Mouse (Mus musculus) embryonic facial prominence, embryonic 14.5 days (tissue): ENCODE results near the gene Il4ra. TPM values are rescaled to one million over a fixed set of nuclear protein-coding genes. Genes with fewer than 3 reads are reported as not detected.

Experiments used
- ATAC-seq: fragments of 200-750 bp; cut with Nextera tagmentation; 2 replicates; pipeline ENCODE4 v1.8.0; 2017; ENCODE audit warnings: low read depth, moderate number of reproducible peaks, moderate TSS enrichment
- DNase-seq: peaks from one replicate; pipeline ENCODE4 v3.0.0-alpha.2; 2015; ENCODE audit warnings: low spot score
- H3K27ac ChIP-seq: fragments of 300-500 bp; sonication (generic); replicated peaks from 2 replicates; pipeline ENCODE4 v1.5.1; 2014; ENCODE audit warnings: low read depth, mild to moderate bottlenecking, low read length, moderate library complexity
- H3K27me3 ChIP-seq: fragments of 300-500 bp; sonication (generic); replicated peaks from 2 replicates; pipeline ENCODE4 v1.6.1; 2014; ENCODE audit warnings: low read length; ENCODE audit not compliant: control insufficient read depth, insufficient read depth
- H3K36me3 ChIP-seq: fragments of 300-500 bp; sonication (generic); 2 replicates; pipeline ENCODE4 v1.6.1; 2014; ENCODE audit warnings: low read length, mixed read lengths; ENCODE audit not compliant: control insufficient read depth, insufficient read depth
- H3K4me1 ChIP-seq: fragments of 300-500 bp; sonication (generic); 2 replicates; pipeline ENCODE4 v1.6.1; 2014; ENCODE audit warnings: antibody characterized with exemption, low read length; ENCODE audit not compliant: control insufficient read depth, insufficient read depth
- H3K4me2 ChIP-seq: fragments of 300-500 bp; sonication (generic); 2 replicates; pipeline ENCODE4 v1.6.1; 2014; ENCODE audit warnings: low read depth, mild to moderate bottlenecking, low read length, moderate library complexity, mixed read lengths
- H3K4me3 ChIP-seq: fragments of 300-500 bp; sonication (generic); 2 replicates; pipeline ENCODE4 v1.5.1; 2014; ENCODE audit warnings: low read depth, mild to moderate bottlenecking, low read length
- H3K9ac ChIP-seq: fragments of 300-500 bp; sonication (generic); 2 replicates; pipeline ENCODE4 v1.6.1; 2014; ENCODE audit warnings: low read depth, mild to moderate bottlenecking, low read length, moderate library complexity, mixed read lengths
- H3K9me3 ChIP-seq: fragments of 300-500 bp; sonication (generic); 2 replicates; pipeline ENCODE4 v1.6.1; 2016; ENCODE audit warnings: low read length; ENCODE audit not compliant: control insufficient read depth
- WGBS: fragments of 180-500 bp; shearing (Covaris S2); extraction: QIAGEN DNeasy Blood & Tissue Kit; methylation state at CpG from one replicate; pipeline ENCODE4 v1.1.7; 2014; 5-methylcytosine and 5-hydroxymethylcytosine counted together
- polyA plus RNA-seq: library from polyadenylated mRNA; unstranded; fragments of >200 nt; fragmentation: Nextera tagmentation; extraction: Ambion mirVana; gene quantifications from 2 replicates; pipeline ENCODE4 v1.2.1, GENCODE M21; 2014

The Il4ra gene
- polyA plus RNA-seq, 1 experiment from 2014 or later: 10.2 TPM

GRCm38 (mm10) chr7:125554456-125555114 lies 2.7 kb downstream of the Il4ra start:
- H3K4me2 ChIP-seq: no peak overlapping the region
- H3K9me3 ChIP-seq: no peaks in the 10 kb centered on the region
- no peaks in the 10 kb centered on the region for H3K36me3 ChIP-seq
- H3K4me3 ChIP-seq: no peak overlapping the region
- H3K27ac ChIP-seq: no peak overlapping the region
- DNase-seq: no peak
- no peak overlapping the region for H3K9ac ChIP-seq
- no peak for ATAC-seq
- no peaks in the 10 kb centered on the region for H3K27me3 ChIP-seq
- peaks cover 13% of the 10 kb centered on the region for H3K4me1 ChIP-seq
- 91% methylated on average over 9 of the region's 9 CpGs for WGBS

- Histone ChIP-seq H3K4me1 (peaks cover 13% of the 10 kb centered on the region), H3K9ac (no peak overlapping the region), H3K36me3 (no peaks in the 10 kb centered on the region), H3K4me2 (no peak overlapping the region), H3K27ac (no peak overlapping the region), H3K27me3 (no peaks in the 10 kb centered on the region), H3K4me3 (no peak overlapping the region), H3K9me3 (no peaks in the 10 kb centered on the region)
- 78% methylated on average over 7 of the region's 7 CpGs for WGBS
- no peak for DNase-seq
- no peak for ATAC-seq
Observed at GRCm38 (mm10) chr7:125555351-125555872, 3.5 kb downstream of the Il4ra start.

- 79% methylated on average over 4 of the region's 4 CpGs for WGBS
- no peak overlapping the region for H3K27ac ChIP-seq
- no peaks in the 10 kb centered on the region for H3K27me3 ChIP-seq
- no peak overlapping the region for H3K9ac ChIP-seq
- H3K4me3 ChIP-seq: no peak overlapping the region
- DNase-seq: no peak
- no peaks in the 10 kb centered on the region for H3K9me3 ChIP-seq
- no peak overlapping the region for H3K4me2 ChIP-seq
- no peaks in the 10 kb centered on the region for H3K36me3 ChIP-seq
- ATAC-seq: no peak
- peaks cover 18% of the 10 kb centered on the region for H3K4me1 ChIP-seq
Observed at GRCm38 (mm10) chr7:125556096-125556495, 4.2 kb downstream of the Il4ra start.

- ATAC-seq: no peak
- H3K9ac ChIP-seq: no peak overlapping the region
- H3K27me3 ChIP-seq: no peaks in the 10 kb centered on the region
- DNase-seq: no peak
- H3K4me1 ChIP-seq: peaks cover 13% of the 10 kb centered on the region
- H3K9me3 ChIP-seq: no peaks in the 10 kb centered on the region
- no peak overlapping the region for H3K4me3 ChIP-seq
- no peak overlapping the region for H3K4me2 ChIP-seq
- H3K27ac ChIP-seq: no peak overlapping the region
- WGBS: 54% methylated on average over 8 of the region's 8 CpGs
- H3K36me3 ChIP-seq: no peaks in the 10 kb centered on the region
Observed at GRCm38 (mm10) chr7:125556865-125557264, 4.9 kb downstream of the Il4ra start.

GRCm38 (mm10) chr7:125558401-125558945 lies 6.6 kb downstream of the Il4ra start:
- 74% methylated on average over 4 of the region's 4 CpGs for whole genome bisulfite sequencing
- ATAC-seq (no peak), DNase-seq (no peak)
- Histone ChIP-seq H3K27ac (no peak overlapping the region), H3K9me3 (no peaks in the 10 kb centered on the region), H3K4me1 (peaks cover 12% of the 10 kb centered on the region; the same call in 1 of the 2 replicates), H3K27me3 (no peaks in the 10 kb centered on the region), H3K4me2 (no peak overlapping the region), H3K9ac (no peak overlapping the region), H3K4me3 (no peak overlapping the region), H3K36me3 (no peaks in the 10 kb centered on the region)

- H3K9me3 ChIP-seq: no peaks in the 10 kb centered on the region
- no peak overlapping the region for H3K9ac ChIP-seq
- no peaks in the 10 kb centered on the region for H3K36me3 ChIP-seq
- no peak for ATAC-seq
- H3K27ac ChIP-seq: no peak overlapping the region
- H3K4me3 ChIP-seq: no peak overlapping the region
- no peak overlapping the region for H3K4me2 ChIP-seq
- 64% methylated on average over 5 of the region's 5 CpGs for WGBS
- no peak for DNase-seq
- H3K27me3 ChIP-seq: no peaks in the 10 kb centered on the region
- peaks cover 12% of the 10 kb centered on the region; the same call in 1 of the 2 replicates for H3K4me1 ChIP-seq
Observed at GRCm38 (mm10) chr7:125558997-125559396, 7.1 kb downstream of the Il4ra start.

GRCm38 (mm10) chr7:125559537-125559936 lies 7.6 kb downstream of the Il4ra start:
- no peak for ATAC-seq
- H3K9me3 ChIP-seq: no peaks in the 10 kb centered on the region
- no peak overlapping the region for H3K27ac ChIP-seq
- WGBS: 78% methylated on average over 10 of the region's 10 CpGs
- no peaks in the 10 kb centered on the region for H3K27me3 ChIP-seq
- H3K4me2 ChIP-seq: no peak overlapping the region
- H3K4me3 ChIP-seq: no peak overlapping the region
- H3K36me3 ChIP-seq: no peaks in the 10 kb centered on the region
- no peak for DNase-seq
- H3K9ac ChIP-seq: no peak overlapping the region
- peaks cover 12% of the 10 kb centered on the region; the same call in 1 of the 2 replicates for H3K4me1 ChIP-seq

- ATAC-seq (no peak), DNase-seq (no peak)
- Histone ChIP-seq H3K9me3 (no peaks in the 10 kb centered on the region), H3K36me3 (no peaks in the 10 kb centered on the region), H3K4me1 (peaks cover 12% of the 10 kb centered on the region; the same call in 1 of the 2 replicates), H3K27ac (no peak overlapping the region), H3K4me3 (no peak overlapping the region), H3K27me3 (no peaks in the 10 kb centered on the region), H3K9ac (no peak overlapping the region), H3K4me2 (no peak overlapping the region)
- WGBS: 86% methylated on average over 7 of the region's 7 CpGs
Observed at GRCm38 (mm10) chr7:125560146-125560785, 8.3 kb downstream of the Il4ra start.
